Comparison of ENCODE assay signal across 8 mouse cellular contexts in genomic region chr17:24551050-24551444, GRCm38 (mm10). TPM values are rescaled to one million over a fixed set of nuclear protein-coding genes. Genes with fewer than 3 reads are reported as not detected.
DNase-seq lines count a peak whose midpoint lies in the region; ATAC-seq and TF ChIP-seq lines count a peak whose summit lies in the region.

No protein-coding gene starts in this region.

- no peak for DNase-seq in forebrain, embryonic 14.5 days (ENCODE audit: low spot score)
- no peak for DNase-seq in MN1 (ENCODE audit: low spot score)
- no peak for DNase-seq in adrenal gland, postnatal 36 days

- ATAC-seq in erythroblast, adult 5-6 weeks (replicated peaks; ENCODE audit: low FRiP score, poor library complexity, severe bottlenecking), result no peak
- no peak for ATAC-seq in forebrain, embryonic 14.5 days
- no peak for ATAC-seq in liver, embryonic 12.5 days
- ATAC-seq in activated CD4-positive, CD25-positive, alpha-beta regulatory T cell, adult 4 months, result no peak

- H3K27me3 ChIP-seq in erythroblast, embryonic 14.5 days (ENCODE audit: control insufficient read depth), result 0 out of 2 replicates have a peak, but pooled peaks cover 2% of the 10 kb centered on the region
- H3K27me3 ChIP-seq in C2C12 (ENCODE audit: control insufficient read depth, insufficient read depth, insufficient read length), result no peaks in the 10 kb centered on the region
- H3K27me3 ChIP-seq in forebrain, embryonic 14.5 days (replicated peaks; ENCODE audit: control insufficient read depth, insufficient read depth, low read length), result 0 out of 2 replicates have a peak, but pooled peaks cover 12% of the 10 kb centered on the region
- H3K27me3 ChIP-seq in liver, embryonic 12.5 days (replicated peaks), result no peaks in the 10 kb centered on the region

- peak overlapping the region; percentile 85 for H3K4me3 ChIP-seq in erythroblast, embryonic 14.5 days (replicated peaks)
- H3K4me3 ChIP-seq in C2C12 (ENCODE audit: insufficient read depth, poor library complexity, severe bottlenecking), result peak overlapping the region; percentile 42
- H3K4me3 ChIP-seq in forebrain, embryonic 14.5 days (ENCODE audit: low read depth, low read length), result peak overlapping the region; percentile 63
- peak overlapping the region; percentile 80 for H3K4me3 ChIP-seq in liver, embryonic 12.5 days

- peak overlapping the region; percentile 62 for H3K4me2 ChIP-seq in forebrain, embryonic 14.5 days (ENCODE audit: low read length)
- H3K4me2 ChIP-seq in liver, embryonic 12.5 days, result peak overlapping the region; percentile 97

- H3K27ac ChIP-seq in forebrain, embryonic 14.5 days (ENCODE audit: low read depth, low read length), result no peak overlapping the region
- peak overlapping the region; percentile 93; the same call in 1 of the 2 replicates for H3K27ac ChIP-seq in liver, embryonic 12.5 days

- peak overlapping the region; percentile 94 for H3K9ac ChIP-seq in forebrain, embryonic 14.5 days (ENCODE audit: low read length)
- peak overlapping the region; percentile 90 for H3K9ac ChIP-seq in liver, embryonic 12.5 days

- no peak for TF ChIP-seq CTCF in C2C12 (IDR thresholded peaks at IDR 0.05; ENCODE audit: control insufficient read depth, insufficient read depth, insufficient read length)

- no peaks in the 10 kb centered on the region for H3K9me3 ChIP-seq in erythroblast, embryonic 14.5 days (ENCODE audit: control insufficient read depth, low read length)
- H3K9me3 ChIP-seq in forebrain, embryonic 14.5 days (replicated peaks; ENCODE audit: control insufficient read depth, low read length), result no peaks in the 10 kb centered on the region
- no peaks in the 10 kb centered on the region for H3K9me3 ChIP-seq in liver, embryonic 12.5 days (replicated peaks)

- peaks cover 38% of the 10 kb centered on the region for H3K4me1 ChIP-seq in erythroblast, embryonic 14.5 days (ENCODE audit: control insufficient read depth)
- H3K4me1 ChIP-seq in forebrain, embryonic 14.5 days (ENCODE audit: control insufficient read depth, insufficient read depth, low read length), result peaks cover 22% of the 10 kb centered on the region
- H3K4me1 ChIP-seq in liver, embryonic 12.5 days, result peaks cover 41% of the 10 kb centered on the region

- H3K79me2 ChIP-seq in C2C12 (ENCODE audit: control insufficient read depth, insufficient read depth), result peaks cover 60% of the 10 kb centered on the region

- no peaks in the 10 kb centered on the region for H3K36me3 ChIP-seq in erythroblast, embryonic 14.5 days (ENCODE audit: control insufficient read depth)
- H3K36me3 ChIP-seq in C2C12 (ENCODE audit: control insufficient read depth, insufficient read depth), result peaks cover 8% of the 10 kb centered on the region
- H3K36me3 ChIP-seq in forebrain, embryonic 14.5 days (ENCODE audit: control insufficient read depth, insufficient read depth, low read length), result no peaks in the 10 kb centered on the region
- H3K36me3 ChIP-seq in liver, embryonic 12.5 days, result no peaks in the 10 kb centered on the region

- peaks cover 46% of the 10 kb centered on the region for H3K79me3 ChIP-seq in C2C12 (ENCODE audit: low read depth)

- H3ac ChIP-seq in C2C12 (ENCODE audit: control insufficient read depth, insufficient read length, low read depth), result peak overlapping the region; percentile 85

- 47% methylated on average over 3 of the region's 3 CpGs for WGBS in forebrain, embryonic 14.5 days
- 61% methylated on average over 3 of the region's 3 CpGs for WGBS in liver, embryonic 12.5 days (ENCODE audit: insufficient replicate concordance)

TF ChIP-seq in C2C12, 6 proteins besides CTCF, POLR2A, EP300 and RAD21:
- no peak for TF ChIP-seq FOSL1 (IDR thresholded peaks at IDR 0.05; ENCODE audit: insufficient read depth, low read length, poor library complexity, severe bottlenecking)

RNA-seq across cellular contexts. Expression of gene Pkd1, which starts 1.4 kb away (rescaled TPM):
- 0.14 and 0.21 TPM in 2 replicates for polyA plus RNA-seq in erythroblast, embryonic 14.5 days (2012)
- 1.5 and 6.1 TPM in 2 replicates for total RNA-seq in erythroblast, adult 5-6 weeks (2015; ENCODE audit: low replicate concordance)
- total RNA-seq in erythroblast, adult 5-6 weeks (2017; ENCODE audit: low replicate concordance), result 3.8 and 16.2 TPM in 2 replicates
- polyA plus RNA-seq in C2C12 (2012; fragmentation: generic; extraction: Trizol), result 50.6 TPM
- polyA plus RNA-seq in forebrain, embryonic 14.5 days (2014; fragmentation: Nextera tagmentation; extraction: Ambion mirVana), result 12.9 and 16.7 TPM in 2 replicates
- polyA plus RNA-seq in liver, embryonic 12.5 days (2016; fragmentation: Nextera tagmentation; extraction: Ambion mirVana), result 6.0 and 6.5 TPM in 2 replicates
- total RNA-seq in adrenal gland, postnatal 36 days (2021), result 10 to 100 TPM; 46.9 to 49.1 TPM
- polyA plus RNA-seq in activated CD4-positive, CD25-positive, alpha-beta regulatory T cell, adult 4 months (2017; shearing (Covaris generic)), result 10 to 100 TPM; 11.5 to 15.4 TPM

RNA-seq across cellular contexts. Expression of gene Rab26, which starts 17.0 kb away (rescaled TPM):
- 0.09 TPM in 1 of 2 replicates, not detected in the other for polyA plus RNA-seq in erythroblast, embryonic 14.5 days (2012)
- not detected in 2 replicates for total RNA-seq in erythroblast, adult 5-6 weeks (2015; ENCODE audit: low replicate concordance)
- not detected in 2 replicates for total RNA-seq in erythroblast, adult 5-6 weeks (2017; ENCODE audit: low replicate concordance)
- polyA plus RNA-seq in C2C12 (2012; fragmentation: generic; extraction: Trizol), result 0.42 TPM
- 4.0 TPM in 2 replicates for polyA plus RNA-seq in forebrain, embryonic 14.5 days (2014; fragmentation: Nextera tagmentation; extraction: Ambion mirVana)
- polyA plus RNA-seq in liver, embryonic 12.5 days (2016; fragmentation: Nextera tagmentation; extraction: Ambion mirVana), result 1.3 and 1.9 TPM in 2 replicates
- total RNA-seq in adrenal gland, postnatal 36 days (2021), result 1 to 10 TPM in 1 of 2 experiments, under 1 TPM in 1; 0.70 to 1.3 TPM
- 1 to 10 TPM; 2.8 to 3.3 TPM for polyA plus RNA-seq in activated CD4-positive, CD25-positive, alpha-beta regulatory T cell, adult 4 months (2017; shearing (Covaris generic))

RNA-seq across cellular contexts. Expression of gene Traf7, which starts 23.3 kb away (rescaled TPM):
- 11.3 and 12.7 TPM in 2 replicates for polyA plus RNA-seq in erythroblast, embryonic 14.5 days (2012)
- 11.9 and 13.2 TPM in 2 replicates for total RNA-seq in erythroblast, adult 5-6 weeks (2015; ENCODE audit: low replicate concordance)
- 24.2 and 45.2 TPM in 2 replicates for total RNA-seq in erythroblast, adult 5-6 weeks (2017; ENCODE audit: low replicate concordance)
- polyA plus RNA-seq in C2C12 (2012; fragmentation: generic; extraction: Trizol), result 142 TPM
- 80.1 and 96.6 TPM in 2 replicates for polyA plus RNA-seq in forebrain, embryonic 14.5 days (2014; fragmentation: Nextera tagmentation; extraction: Ambion mirVana)
- polyA plus RNA-seq in liver, embryonic 12.5 days (2016; fragmentation: Nextera tagmentation; extraction: Ambion mirVana), result 52.2 and 55.4 TPM in 2 replicates
- 100 to 1,000 TPM in 1 of 2 experiments, 10 to 100 TPM in 1; 94.7 to 118 TPM for total RNA-seq in adrenal gland, postnatal 36 days (2021)
- polyA plus RNA-seq in activated CD4-positive, CD25-positive, alpha-beta regulatory T cell, adult 4 months (2017; shearing (Covaris generic)), result 10 to 100 TPM; 35.0 to 58.7 TPM
